Mouse (Mus musculus) adrenal gland, adult 10 weeks (tissue): Measurements from ENCODE around the gene Nnat. TPM values are rescaled to one million over a fixed set of nuclear protein-coding genes. Genes with fewer than 3 reads are reported as not detected.

Experiments
- polyA plus RNA-seq: library from polyadenylated mRNA; stranded (reverse); fragments of 350-450 nt; fragmentation: Illumina TruSeq; extraction: RNeasy Lipid Tissue Mini Kit (QIAGEN cat#74804); gene quantifications from one replicate; pipeline ENCODE4 v1.2.3, GENCODE M21; 2014; ENCODE audit warnings: low read depth, low replicate concordance

Nnat gene
- polyA plus RNA-seq, result 38.9 TPM

DNA sequence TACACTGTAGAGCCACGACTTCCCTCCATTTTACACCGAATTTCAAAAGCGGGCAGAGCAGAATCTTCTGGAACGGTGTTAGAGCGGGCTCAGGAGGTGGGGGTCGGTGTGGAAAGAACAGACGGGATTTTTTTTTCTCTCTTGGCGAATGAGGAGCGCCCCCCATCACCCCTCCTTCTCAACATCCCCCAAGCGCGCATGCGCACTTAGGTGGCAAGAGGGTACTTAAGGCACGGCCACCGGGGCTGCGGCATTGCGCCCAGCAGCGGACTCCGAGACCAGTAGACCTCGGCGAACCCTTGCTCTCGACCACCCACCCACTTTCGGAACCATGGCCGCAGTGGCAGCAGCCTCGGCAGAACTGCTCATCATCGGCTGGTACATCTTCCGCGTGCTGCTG, at the start of gene Nnat:
Gene Nnat, plus strand, starts transcription at position 221 of the 400 bp plus-strand sequence.

DNA sequence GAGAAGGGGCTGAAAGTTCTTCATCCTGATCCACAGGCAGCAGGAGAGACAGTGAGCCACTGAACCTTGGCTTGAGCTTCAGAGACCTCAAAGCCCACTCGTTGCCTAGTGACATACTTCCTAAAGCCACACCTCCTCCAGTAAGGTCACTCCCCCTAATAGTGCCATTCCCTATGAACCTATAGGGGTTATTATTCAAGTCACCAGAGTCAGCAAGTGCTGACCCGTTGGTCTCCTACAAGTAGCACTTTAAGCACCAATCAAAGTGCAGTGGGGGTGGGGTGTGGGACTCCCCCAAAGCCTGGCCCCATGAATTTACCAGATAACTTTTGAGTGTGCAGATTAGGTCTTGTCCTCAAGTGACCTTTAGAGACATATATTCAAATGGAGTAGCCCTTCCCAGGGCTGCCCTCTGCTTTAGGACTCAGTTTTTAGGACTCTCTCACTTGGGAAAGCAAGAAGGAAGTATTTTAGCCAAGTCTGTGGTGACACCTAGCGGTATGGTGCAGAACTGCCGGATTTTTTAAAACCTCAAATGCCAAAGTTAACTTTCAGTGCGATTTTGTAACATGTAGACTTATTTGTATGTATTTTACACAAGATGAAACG, 11.4 kb downstream of the Nnat start, which contains the start of gene Blcap:
Gene Blcap, minus strand, starts transcription at position 51 of the 609 bp plus-strand sequence.

Other genes starting within 250 kb of the Nnat start
- gene Ghrh, start 212.6 kb upstream of the Nnat start, polyA plus RNA-seq, result not detected
- 6.6 TPM for gene Manbal, start 192.5 kb upstream of the Nnat start, polyA plus RNA-seq
- gene Src, start 141.6 kb upstream of the Nnat start, polyA plus RNA-seq, result 0.93 TPM
- 40.9 TPM for gene Blcap, start 11.2 kb downstream of the Nnat start, polyA plus RNA-seq
- 2.1 TPM for gene Ctnnbl1, start 177.3 kb downstream of the Nnat start, polyA plus RNA-seq